Mouse (Mus musculus): Measurements from ENCODE around the gene Vezf1. TPM values are rescaled to one million over a fixed set of nuclear protein-coding genes. Genes with fewer than 3 reads are reported as not detected.
A peak's percentile ranks its signal among the peaks of the same experiment; 100 is the strongest.

Gene Vezf1
- polyA plus RNA-seq (2012; rRNA removed): 17.9 and 21.4 TPM in 2 replicates

- H3K4me1 ChIP-seq (ENCODE audit: control insufficient read depth, insufficient read depth, low read length): peaks cover 14% of the 10 kb centered on the region
- peak within 1 kb of the TSS; percentile 93 for H3K27ac ChIP-seq (ENCODE audit: insufficient read depth, low read depth, low read length)
- peak; percentile 84 for DNase-seq
- 1% methylated on average over 65 of the region's 81 CpGs for WGBS
- H3K27me3 ChIP-seq (replicated peaks; ENCODE audit: control insufficient read depth, insufficient read depth, low read length): no peaks in the 10 kb centered on the region
- H3K4me3 ChIP-seq (ENCODE audit: insufficient read depth, low read depth, low read length): peak within 1 kb of the TSS; percentile 97
- peak; percentile 75 for TF ChIP-seq POLR2A (IDR thresholded peaks at IDR 0.05; ENCODE audit: low read depth, low read length)
- TF ChIP-seq CTCF (conservative IDR thresholded peaks at IDR 0.05; ENCODE audit: insufficient read depth, insufficient read length, low read depth, low read length): no peak
- H3K36me3 ChIP-seq (ENCODE audit: control insufficient read depth, insufficient read depth, low read length): no peaks in the 10 kb centered on the region
Observed at GRCm38 (mm10) chr11:88067586-88068410, at the start of gene Vezf1. Gene Vezf1, plus strand, starts transcription at chr11:88068279.

- Histone ChIP-seq H3K4me3 (ENCODE audit: insufficient read depth, low read depth, low read length) (no peak overlapping the region), H3K27ac (ENCODE audit: insufficient read depth, low read depth, low read length) (no peak overlapping the region), H3K4me1 (ENCODE audit: control insufficient read depth, insufficient read depth, low read length) (no peaks in the 10 kb centered on the region), H3K27me3 (replicated peaks; ENCODE audit: control insufficient read depth, insufficient read depth, low read length) (no peaks in the 10 kb centered on the region), H3K36me3 (ENCODE audit: control insufficient read depth, insufficient read depth, low read length) (no peaks in the 10 kb centered on the region)
- TF ChIP-seq CTCF (conservative IDR thresholded peaks at IDR 0.05; ENCODE audit: insufficient read depth, insufficient read length, low read depth, low read length) (no peak), POLR2A (IDR thresholded peaks at IDR 0.05; ENCODE audit: low read depth, low read length) (no peak)
- no peak for DNase-seq
- 74% methylated on average over 2 of the region's 2 CpGs for WGBS
Observed at GRCm38 (mm10) chr11:88023933-88024332, 44.1 kb upstream of the Vezf1 start.

GRCm38 (mm10) chr11:88027391-88028035 is 40.6 kb upstream of the Vezf1 start:
- DNase-seq: no peak
- TF ChIP-seq CTCF (conservative IDR thresholded peaks at IDR 0.05; ENCODE audit: insufficient read depth, insufficient read length, low read depth, low read length): no peak
- no peak for TF ChIP-seq POLR2A (IDR thresholded peaks at IDR 0.05; ENCODE audit: low read depth, low read length)
- H3K36me3 ChIP-seq (ENCODE audit: control insufficient read depth, insufficient read depth, low read length): no peaks in the 10 kb centered on the region
- WGBS: 84% methylated on average over 9 of the region's 9 CpGs
- no peaks in the 10 kb centered on the region for H3K27me3 ChIP-seq (replicated peaks; ENCODE audit: control insufficient read depth, insufficient read depth, low read length)
- no peak overlapping the region for H3K4me3 ChIP-seq (ENCODE audit: insufficient read depth, low read depth, low read length)
- H3K4me1 ChIP-seq (ENCODE audit: control insufficient read depth, insufficient read depth, low read length): 0 out of 2 replicates have a peak, but pooled peaks cover 2% of the 10 kb centered on the region
- no peak overlapping the region for H3K27ac ChIP-seq (ENCODE audit: insufficient read depth, low read depth, low read length)

GRCm38 (mm10) chr11:88028193-88028684 is 39.8 kb upstream of the Vezf1 start:
- H3K27me3 ChIP-seq (replicated peaks; ENCODE audit: control insufficient read depth, insufficient read depth, low read length): no peaks in the 10 kb centered on the region
- 44% methylated on average over 16 of the region's 16 CpGs for WGBS
- DNase-seq: no peak
- H3K27ac ChIP-seq (ENCODE audit: insufficient read depth, low read depth, low read length): no peak overlapping the region
- TF ChIP-seq POLR2A (IDR thresholded peaks at IDR 0.05; ENCODE audit: low read depth, low read length): no peak
- TF ChIP-seq CTCF (conservative IDR thresholded peaks at IDR 0.05; ENCODE audit: insufficient read depth, insufficient read length, low read depth, low read length): no peak
- no peaks in the 10 kb centered on the region for H3K36me3 ChIP-seq (ENCODE audit: control insufficient read depth, insufficient read depth, low read length)
- 0 out of 2 replicates have a peak, but pooled peaks cover 2% of the 10 kb centered on the region for H3K4me1 ChIP-seq (ENCODE audit: control insufficient read depth, insufficient read depth, low read length)
- no peak overlapping the region for H3K4me3 ChIP-seq (ENCODE audit: insufficient read depth, low read depth, low read length)

- no peaks in the 10 kb centered on the region for H3K36me3 ChIP-seq (ENCODE audit: control insufficient read depth, insufficient read depth, low read length)
- H3K4me1 ChIP-seq (ENCODE audit: control insufficient read depth, insufficient read depth, low read length): 0 out of 2 replicates have a peak, but pooled peaks cover 2% of the 10 kb centered on the region
- peak; percentile 77 for DNase-seq
- no peak overlapping the region for H3K4me3 ChIP-seq (ENCODE audit: insufficient read depth, low read depth, low read length)
- no peak for TF ChIP-seq CTCF (conservative IDR thresholded peaks at IDR 0.05; ENCODE audit: insufficient read depth, insufficient read length, low read depth, low read length)
- TF ChIP-seq POLR2A (IDR thresholded peaks at IDR 0.05; ENCODE audit: low read depth, low read length): no peak
- H3K27ac ChIP-seq (ENCODE audit: insufficient read depth, low read depth, low read length): peak overlapping the region; percentile 71
- 55% methylated on average over 7 of the region's 7 CpGs for WGBS
- no peaks in the 10 kb centered on the region for H3K27me3 ChIP-seq (replicated peaks; ENCODE audit: control insufficient read depth, insufficient read depth, low read length)
Observed at GRCm38 (mm10) chr11:88030219-88030618, 37.9 kb upstream of the Vezf1 start.

GRCm38 (mm10) chr11:88030836-88031235 is 37.2 kb upstream of the Vezf1 start:
- Histone ChIP-seq H3K4me3 (ENCODE audit: insufficient read depth, low read depth, low read length) (no peak overlapping the region), H3K36me3 (ENCODE audit: control insufficient read depth, insufficient read depth, low read length) (no peaks in the 10 kb centered on the region), H3K4me1 (ENCODE audit: control insufficient read depth, insufficient read depth, low read length) (0 out of 2 replicates have a peak, but pooled peaks cover 2% of the 10 kb centered on the region), H3K27ac (ENCODE audit: insufficient read depth, low read depth, low read length) (peak overlapping the region; percentile 70), H3K27me3 (replicated peaks; ENCODE audit: control insufficient read depth, insufficient read depth, low read length) (no peaks in the 10 kb centered on the region)
- TF ChIP-seq CTCF (conservative IDR thresholded peaks at IDR 0.05; ENCODE audit: insufficient read depth, insufficient read length, low read depth, low read length) (no peak), POLR2A (IDR thresholded peaks at IDR 0.05; ENCODE audit: low read depth, low read length) (no peak)
- DNase-seq: no peak
- 76% methylated on average over 2 of the region's 2 CpGs for WGBS

- H3K4me1 ChIP-seq (ENCODE audit: control insufficient read depth, insufficient read depth, low read length): 0 out of 2 replicates have a peak, but pooled peaks cover 2% of the 10 kb centered on the region
- WGBS: 88% methylated on average over 5 of the region's 5 CpGs
- H3K27ac ChIP-seq (ENCODE audit: insufficient read depth, low read depth, low read length): no peak overlapping the region
- H3K27me3 ChIP-seq (replicated peaks; ENCODE audit: control insufficient read depth, insufficient read depth, low read length): no peaks in the 10 kb centered on the region
- no peak overlapping the region for H3K4me3 ChIP-seq (ENCODE audit: insufficient read depth, low read depth, low read length)
- H3K36me3 ChIP-seq (ENCODE audit: control insufficient read depth, insufficient read depth, low read length): no peaks in the 10 kb centered on the region
- DNase-seq: no peak
- TF ChIP-seq CTCF (conservative IDR thresholded peaks at IDR 0.05; ENCODE audit: insufficient read depth, insufficient read length, low read depth, low read length): no peak
- no peak for TF ChIP-seq POLR2A (IDR thresholded peaks at IDR 0.05; ENCODE audit: low read depth, low read length)
Observed at GRCm38 (mm10) chr11:88031753-88032152, 36.3 kb upstream of the Vezf1 start.

Data from kidney, adult 2 months (tissue).